Mouse (Mus musculus) forebrain, embryonic 10.5 days (tissue): ENCODE data around the gene Abcg4. TPM values are rescaled to one million over a fixed set of nuclear protein-coding genes. Genes with fewer than 3 reads are reported as not detected.

ENCODE experiments used
- DNase-seq: peaks from one replicate; pipeline ENCODE4 v3.0.0-alpha.2; 2017; ENCODE audit warnings: low spot score; ENCODE audit errors: extremely low spot score
- H3K27ac ChIP-seq: fragments of 300-500 bp; sonication (generic); 2 replicates; pipeline ENCODE4 v1.5.1; 2016; ENCODE audit warnings: mild to moderate bottlenecking
- H3K27me3 ChIP-seq: fragments of 300-500 bp; sonication (generic); 2 replicates; pipeline ENCODE4 v1.6.1; 2016; ENCODE audit warnings: mild to moderate bottlenecking; ENCODE audit not compliant: poor library complexity, severe bottlenecking
- H3K36me3 ChIP-seq: fragments of 300-500 bp; sonication (generic); replicated peaks from 2 replicates; pipeline ENCODE4 v1.6.1; 2016; ENCODE audit warnings: mild to moderate bottlenecking, moderate library complexity
- H3K4me1 ChIP-seq: fragments of 300-500 bp; sonication (generic); 2 replicates; pipeline ENCODE4 v1.6.1; 2016
- H3K4me3 ChIP-seq: fragments of 300-500 bp; sonication (generic); 2 replicates; pipeline ENCODE4 v1.5.1; 2016; ENCODE audit warnings: mild to moderate bottlenecking, moderate library complexity
- H3K9me3 ChIP-seq: fragments of 300-500 bp; sonication (generic); 2 replicates; pipeline ENCODE4 v1.6.1; 2016; ENCODE audit warnings: mild to moderate bottlenecking, moderate library complexity
- WGBS: fragments of 180-500 bp; shearing (Covaris S2); methylation state at CpG from one replicate; pipeline ENCODE4 v1.1.7; 2016; 5-methylcytosine and 5-hydroxymethylcytosine counted together
- polyA plus RNA-seq: library from polyadenylated mRNA; unstranded; fragments of >200 nt; fragmentation: Nextera tagmentation; extraction: Ambion mirVana; gene quantifications from 2 replicates; pipeline ENCODE4 v1.2.1, GENCODE M21; 2016

Abcg4 gene
- polyA plus RNA-seq, 1 experiment from 2014 or later, result 5.3 TPM

DNA sequence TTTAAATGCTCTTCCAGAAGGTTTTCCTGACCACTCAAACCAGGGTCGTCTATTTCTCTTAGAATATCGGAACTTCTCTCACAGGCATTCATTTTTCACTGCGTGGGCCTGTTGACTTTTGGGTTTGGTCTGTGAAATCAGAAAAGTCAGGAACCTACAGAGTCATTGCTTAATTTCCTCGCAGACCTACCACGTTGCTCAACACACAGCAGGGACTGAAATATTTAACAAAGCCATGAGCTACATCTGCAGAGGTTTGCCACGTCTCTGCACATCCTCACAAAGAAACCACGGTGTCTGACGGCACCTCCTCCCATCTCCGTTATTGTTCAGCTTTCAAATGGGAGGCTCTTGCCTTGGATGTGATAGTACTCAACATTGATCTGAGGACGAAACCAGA, 29.4 kb downstream of the Abcg4 start:
- 86% methylated on average over 10 of the region's 10 CpGs for WGBS
- no peak for DNase-seq
- Histone ChIP-seq H3K4me3 (no peak overlapping the region), H3K27me3 (no peaks in the 10 kb centered on the region; the same call in 1 of the 2 replicates), H3K4me1 (peaks cover 26% of the 10 kb centered on the region), H3K27ac (no peak overlapping the region), H3K36me3 (no peaks in the 10 kb centered on the region), H3K9me3 (no peaks in the 10 kb centered on the region)

DNA sequence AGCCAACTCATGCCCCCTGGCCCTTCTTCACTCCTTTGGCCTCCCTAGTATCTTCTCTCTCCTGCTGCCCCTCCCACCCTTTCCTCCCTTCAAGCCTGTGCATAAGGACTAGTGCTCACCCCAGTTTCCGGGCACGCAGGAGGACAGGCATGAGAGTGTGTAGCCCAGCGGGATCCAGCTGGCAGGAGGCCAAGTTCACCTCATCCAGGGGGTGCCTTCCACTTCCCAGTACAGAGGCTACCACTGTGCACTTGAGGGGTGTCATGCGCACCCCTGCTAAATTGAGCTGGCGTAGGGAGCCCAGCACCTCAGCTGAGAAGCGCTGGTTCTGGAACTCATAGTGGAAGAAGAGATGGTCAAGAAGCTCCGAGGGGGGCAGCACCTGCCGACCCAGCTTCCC, 32.2 kb downstream of the Abcg4 start:
- Histone ChIP-seq H3K9me3 (no peaks in the 10 kb centered on the region), H3K27me3 (peaks cover 9% of the 10 kb centered on the region), H3K4me3 (no peak overlapping the region), H3K27ac (peak overlapping the region; percentile 71), H3K36me3 (no peaks in the 10 kb centered on the region), H3K4me1 (peaks cover 42% of the 10 kb centered on the region)
- no peak for DNase-seq
- WGBS, result 85% methylated on average over 8 of the region's 8 CpGs

DNA sequence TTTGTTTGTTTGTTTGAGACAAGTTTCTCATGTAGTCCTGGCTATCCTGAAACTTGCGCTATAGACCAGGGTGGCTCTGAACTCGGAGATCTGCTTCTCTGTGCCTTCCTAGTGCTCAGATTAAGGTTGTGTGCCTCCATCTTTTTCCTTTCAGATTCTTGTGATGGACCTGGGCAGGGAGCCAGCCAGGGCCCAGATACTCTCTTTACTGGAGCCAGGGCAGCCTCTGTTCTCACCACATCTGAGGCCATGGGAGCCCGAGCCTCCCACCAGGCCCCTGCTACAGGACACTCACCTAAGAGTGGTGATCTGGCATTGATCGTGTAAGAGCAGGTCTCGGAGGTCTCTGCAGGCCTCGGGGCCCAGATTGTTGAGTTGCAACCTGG, 33.3 kb downstream of the Abcg4 start:
- Histone ChIP-seq H3K36me3 (no peaks in the 10 kb centered on the region), H3K4me1 (peaks cover 51% of the 10 kb centered on the region), H3K9me3 (no peaks in the 10 kb centered on the region), H3K27me3 (peaks cover 11% of the 10 kb centered on the region), H3K27ac (peak overlapping the region; percentile 71), H3K4me3 (no peak overlapping the region)
- 65% methylated on average over 6 of the region's 6 CpGs for WGBS
- DNase-seq, result no peak

DNA sequence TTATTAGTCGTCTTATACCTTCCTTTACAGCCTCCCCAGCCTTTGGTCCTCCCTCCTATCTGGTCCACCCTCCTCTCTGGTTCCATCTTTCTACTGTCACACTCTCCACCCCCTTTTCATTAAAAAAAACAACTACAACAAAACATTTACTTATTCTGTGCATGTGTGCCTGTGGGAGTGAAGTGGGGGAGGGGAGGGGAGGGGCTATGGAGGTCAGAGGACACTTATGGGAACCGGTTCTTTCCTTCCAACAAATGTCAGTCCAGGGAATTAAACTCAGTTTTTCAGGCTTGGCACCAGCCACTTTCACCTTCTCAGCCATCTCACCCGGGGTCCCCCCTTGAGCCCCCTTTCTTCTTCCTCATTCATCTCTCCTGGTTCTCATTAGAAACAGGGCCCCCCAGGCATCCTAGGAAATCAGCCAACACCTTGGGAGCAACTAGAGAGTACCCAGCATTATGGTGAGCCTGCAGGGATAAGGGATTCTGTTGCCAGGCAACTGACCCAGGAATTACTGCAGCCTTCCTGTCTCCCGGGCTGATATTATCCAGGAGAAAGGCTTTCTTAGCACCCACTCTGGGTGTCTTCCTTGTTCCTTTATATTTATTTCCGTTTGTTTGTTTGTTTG, 33.8 kb downstream of the Abcg4 start:
- Histone ChIP-seq H3K9me3 (no peaks in the 10 kb centered on the region), H3K4me1 (peaks cover 57% of the 10 kb centered on the region), H3K4me3 (peak overlapping the region; percentile 21; the same call in 1 of the 2 replicates), H3K27ac (peak overlapping the region; percentile 71), H3K27me3 (peaks cover 16% of the 10 kb centered on the region), H3K36me3 (no peaks in the 10 kb centered on the region)
- peak; percentile 33 for DNase-seq
- WGBS, result 5% methylated on average over 5 of the region's 5 CpGs

DNA sequence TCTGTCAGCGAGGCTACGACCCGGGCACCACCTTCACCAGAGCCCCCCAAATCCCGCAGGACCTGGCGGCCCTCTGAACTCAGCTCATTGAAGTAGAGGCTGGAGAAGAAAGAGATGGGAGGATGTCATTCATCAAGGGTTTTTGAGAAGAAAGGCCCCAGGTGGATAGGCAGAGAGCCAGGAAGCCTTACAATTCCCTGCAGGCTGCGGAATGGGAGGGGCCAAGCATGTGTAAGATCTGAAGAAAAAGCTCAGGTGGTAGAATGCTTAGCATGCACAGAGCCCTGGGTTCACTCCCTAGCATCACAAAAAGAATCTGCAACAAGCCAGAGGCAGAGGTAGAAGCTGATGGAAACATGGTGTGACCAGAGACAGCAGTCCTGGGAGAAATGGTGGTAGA, 35.0 kb downstream of the Abcg4 start:
- H3K27ac ChIP-seq, result peak overlapping the region; percentile 71
- 79% methylated on average over 6 of the region's 6 CpGs for WGBS
- no peak for DNase-seq
- H3K4me3 ChIP-seq, result no peak overlapping the region; the same call in 1 of the 2 replicates
- H3K4me1 ChIP-seq, result peaks cover 62% of the 10 kb centered on the region
- no peaks in the 10 kb centered on the region for H3K9me3 ChIP-seq
- peaks cover 26% of the 10 kb centered on the region for H3K27me3 ChIP-seq
- no peaks in the 10 kb centered on the region for H3K36me3 ChIP-seq

DNA sequence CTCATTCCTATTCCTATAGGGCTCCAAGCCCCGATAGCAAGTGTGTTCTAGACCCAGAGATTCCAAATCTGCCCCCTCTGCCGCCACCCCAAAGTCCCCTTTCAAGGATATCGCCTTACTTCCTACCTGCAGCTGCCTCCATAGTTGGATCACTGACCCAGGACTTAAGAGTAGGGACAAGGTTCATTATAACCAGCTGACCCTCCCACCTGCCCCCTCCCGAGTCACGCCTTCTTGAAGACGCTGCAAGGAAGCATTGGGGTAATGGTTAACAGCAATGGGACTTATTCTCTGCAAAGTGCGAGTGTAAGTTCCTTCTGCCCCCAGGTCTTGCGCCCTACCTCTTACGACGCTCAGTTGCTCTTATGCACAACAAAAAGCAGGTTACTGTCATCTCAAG, 37.1 kb downstream of the Abcg4 start, which contains the start of gene Pdzd3:
Gene Pdzd3 (minus strand): TSS at position 158 of the 400 bp plus-strand sequence.
- Histone ChIP-seq H3K27ac (no peak within 1 kb of the TSS), H3K9me3 (no peaks in the 10 kb centered on the region), H3K36me3 (no peaks in the 10 kb centered on the region), H3K4me1 (peaks cover 59% of the 10 kb centered on the region), H3K27me3 (peaks cover 26% of the 10 kb centered on the region), H3K4me3 (no peak within 1 kb of the TSS)
- no peak for DNase-seq
- 81% methylated on average over 10 of the region's 10 CpGs for WGBS

DNA sequence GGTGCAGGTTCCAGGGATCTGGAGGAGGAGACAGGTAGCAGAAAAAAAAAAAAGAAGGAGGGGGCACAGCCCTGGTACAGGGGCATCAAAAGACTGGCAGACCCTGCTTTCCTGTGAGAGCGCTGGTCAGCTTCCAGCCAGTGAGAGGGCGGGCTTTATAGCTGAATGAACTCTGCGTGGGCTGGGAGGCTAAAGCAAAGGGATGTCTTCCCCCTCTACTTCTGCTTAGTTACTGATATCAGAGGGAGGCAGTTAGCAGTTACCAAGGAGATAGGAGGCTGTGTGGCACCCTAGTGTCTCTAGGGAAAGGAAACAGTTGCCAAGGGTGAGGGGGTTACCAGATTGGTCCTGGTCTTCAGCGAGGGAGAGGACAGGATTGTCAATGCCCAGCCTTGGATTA, 38.0 kb downstream of the Abcg4 start:
- DNase-seq, result no peak
- Histone ChIP-seq H3K36me3 (no peaks in the 10 kb centered on the region), H3K4me3 (no peak overlapping the region), H3K27me3 (peaks cover 26% of the 10 kb centered on the region), H3K27ac (no peak overlapping the region), H3K4me1 (peaks cover 50% of the 10 kb centered on the region), H3K9me3 (no peaks in the 10 kb centered on the region)
- 56% methylated on average over 4 of the region's 4 CpGs for WGBS

DNA sequence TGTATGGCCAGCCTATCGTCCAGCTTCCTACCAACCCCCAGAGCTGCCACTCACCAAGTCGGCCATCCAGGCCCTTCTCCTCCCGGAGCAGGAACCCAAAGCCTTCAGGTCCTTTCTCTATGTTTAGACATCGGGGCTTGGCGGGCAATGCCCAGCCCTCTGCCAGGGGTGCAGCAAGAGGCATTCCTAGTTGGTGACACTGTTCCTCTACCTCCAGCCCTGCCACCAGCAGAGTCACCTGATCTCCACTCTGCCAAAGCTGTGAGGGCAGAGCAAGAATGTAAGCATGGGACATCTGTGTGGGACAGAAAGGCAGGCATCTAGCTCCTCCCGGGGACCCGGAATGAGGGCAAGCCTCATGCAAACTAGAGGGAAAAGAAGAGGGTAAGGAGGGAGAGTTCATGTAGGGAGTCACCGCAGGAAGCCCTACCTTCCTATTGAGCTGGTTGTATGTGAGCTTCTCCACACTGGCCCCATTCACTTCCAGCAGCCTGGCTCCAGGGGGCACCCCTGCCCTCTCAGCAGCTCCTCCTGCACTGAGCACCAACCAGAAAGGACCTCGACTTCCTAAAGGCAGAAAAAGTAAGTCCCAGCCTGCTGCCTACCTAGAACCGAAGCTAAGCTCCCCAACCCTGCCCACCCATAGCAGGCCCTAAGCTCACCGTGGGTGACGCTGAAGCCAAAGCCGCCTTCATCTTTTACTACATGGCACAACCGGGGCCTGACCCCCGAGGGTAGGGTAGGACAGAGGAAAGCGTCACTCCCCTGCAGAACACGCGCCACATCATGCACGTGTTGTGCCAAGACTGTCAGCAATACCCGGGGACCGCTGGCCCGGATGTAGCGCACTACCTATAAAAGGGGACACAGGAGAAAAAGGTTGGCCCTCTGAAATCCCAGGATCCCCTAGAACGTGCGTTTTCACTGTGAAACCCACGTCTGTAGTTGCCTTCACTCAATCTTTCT, 39.0 kb downstream of the Abcg4 start:
- Histone ChIP-seq H3K4me3 (no peak overlapping the region), H3K9me3 (no peaks in the 10 kb centered on the region), H3K27me3 (peaks cover 26% of the 10 kb centered on the region), H3K27ac (peak overlapping the region; percentile 8; the same call in 1 of the 2 replicates), H3K4me1 (peaks cover 41% of the 10 kb centered on the region), H3K36me3 (no peaks in the 10 kb centered on the region)
- peak; percentile 45 for DNase-seq
- WGBS, result 49% methylated on average over 26 of the region's 26 CpGs

DNA sequence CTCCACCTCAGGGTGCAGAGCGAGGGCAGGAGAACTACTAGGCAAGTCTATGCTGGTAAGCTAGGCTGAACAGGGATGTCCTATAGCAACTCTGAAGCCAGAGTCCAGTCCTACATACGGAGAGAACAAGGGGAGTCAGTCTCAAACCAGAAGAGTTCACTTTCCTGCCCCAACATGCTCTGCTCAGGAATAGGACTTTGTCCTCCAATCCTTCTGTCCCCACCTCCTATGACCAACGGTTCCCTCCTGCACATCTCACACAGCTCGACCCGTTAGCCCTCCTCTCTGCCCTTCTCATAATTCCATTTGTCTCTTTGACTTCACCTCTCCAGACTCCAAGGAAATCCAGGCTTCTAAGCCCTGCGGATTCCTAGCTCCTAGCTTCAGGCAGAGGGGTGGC, 40.5 kb downstream of the Abcg4 start:
- no peaks in the 10 kb centered on the region for H3K36me3 ChIP-seq
- H3K4me3 ChIP-seq, result no peak overlapping the region
- 89% methylated on average over 6 of the region's 6 CpGs for WGBS
- H3K9me3 ChIP-seq, result no peaks in the 10 kb centered on the region
- peaks cover 25% of the 10 kb centered on the region for H3K4me1 ChIP-seq
- no peak for DNase-seq
- H3K27ac ChIP-seq, result no peak overlapping the region
- H3K27me3 ChIP-seq, result peaks cover 21% of the 10 kb centered on the region

DNA sequence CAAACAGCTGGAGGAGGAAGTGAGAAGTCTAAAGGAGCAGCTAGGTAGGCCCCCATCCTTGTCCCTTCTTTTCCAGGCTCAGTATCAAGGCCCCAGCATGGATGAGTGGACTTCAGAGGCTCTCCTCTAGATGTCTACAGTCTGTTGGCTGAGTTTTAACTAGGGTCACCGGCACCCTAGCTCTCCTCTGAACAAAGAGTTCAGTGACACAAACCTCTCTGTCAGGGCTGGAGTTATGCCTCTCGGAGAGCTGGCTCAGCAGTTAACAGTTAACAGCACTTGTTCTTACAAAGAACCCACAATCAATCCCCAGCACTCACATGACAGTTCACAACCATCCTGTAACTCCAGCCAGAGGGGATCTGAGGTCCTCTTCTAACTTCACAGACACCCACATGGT, 44.8 kb downstream of the Abcg4 start:
- WGBS, result 63% methylated on average over 2 of the region's 2 CpGs
- Histone ChIP-seq H3K9me3 (no peaks in the 10 kb centered on the region), H3K27ac (no peak overlapping the region), H3K27me3 (peaks cover under 1% of the 10 kb centered on the region; the same call in 1 of the 2 replicates), H3K4me3 (no peak overlapping the region), H3K36me3 (no peaks in the 10 kb centered on the region), H3K4me1 (peaks cover 10% of the 10 kb centered on the region)
- no peak for DNase-seq

DNA sequence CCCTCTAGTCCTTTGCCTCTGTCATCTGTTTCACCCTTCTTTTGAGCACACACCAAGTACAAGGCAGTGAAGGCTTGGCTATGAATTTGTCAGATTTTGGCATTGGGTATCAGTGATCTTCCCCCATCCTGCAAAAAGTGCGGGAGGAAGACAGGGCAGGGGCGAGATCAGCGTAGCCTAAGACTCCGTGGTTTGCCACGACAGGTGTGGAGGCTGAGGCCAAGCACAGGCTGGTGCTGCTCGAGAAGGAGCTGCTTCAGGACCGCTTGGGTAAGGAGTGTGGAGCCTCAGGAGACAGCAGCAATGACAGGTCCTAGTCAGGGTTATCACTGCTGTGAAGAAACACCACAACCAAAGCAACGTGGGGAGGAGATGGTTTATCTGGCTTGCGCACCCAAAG, 47.0 kb downstream of the Abcg4 start:
- Histone ChIP-seq H3K27ac (no peak overlapping the region), H3K9me3 (no peaks in the 10 kb centered on the region), H3K4me3 (no peak overlapping the region), H3K4me1 (peaks cover 10% of the 10 kb centered on the region), H3K36me3 (no peaks in the 10 kb centered on the region), H3K27me3 (no peaks in the 10 kb centered on the region)
- no peak for DNase-seq
- 83% methylated on average over 9 of the region's 9 CpGs for WGBS

DNA sequence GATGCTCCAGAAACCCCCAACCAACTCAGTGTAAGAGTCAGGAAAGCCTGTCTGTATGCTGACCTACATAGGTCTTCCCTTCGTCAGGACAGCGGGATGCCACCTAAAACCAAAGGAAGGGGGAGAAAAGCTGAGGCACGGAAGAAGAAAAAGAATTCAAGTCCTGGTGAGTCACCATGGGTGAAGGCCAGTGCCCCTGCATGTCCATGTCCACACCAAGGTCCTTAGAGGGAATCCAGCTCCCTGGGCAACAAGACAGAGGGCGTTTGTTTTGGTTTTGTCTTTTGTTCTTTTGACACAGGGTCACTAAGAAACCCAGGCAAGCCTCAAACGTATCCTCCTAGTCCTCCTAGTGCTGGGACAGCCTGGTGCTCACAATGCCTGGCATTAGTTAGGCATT, 47.5 kb downstream of the Abcg4 start:
- H3K4me3 ChIP-seq, result no peak overlapping the region
- no peaks in the 10 kb centered on the region for H3K27me3 ChIP-seq
- WGBS, result 57% methylated on average over 5 of the region's 5 CpGs
- H3K9me3 ChIP-seq, result no peaks in the 10 kb centered on the region
- H3K27ac ChIP-seq, result no peak overlapping the region
- DNase-seq, result no peak
- H3K36me3 ChIP-seq, result no peaks in the 10 kb centered on the region
- H3K4me1 ChIP-seq, result peaks cover 10% of the 10 kb centered on the region

DNA sequence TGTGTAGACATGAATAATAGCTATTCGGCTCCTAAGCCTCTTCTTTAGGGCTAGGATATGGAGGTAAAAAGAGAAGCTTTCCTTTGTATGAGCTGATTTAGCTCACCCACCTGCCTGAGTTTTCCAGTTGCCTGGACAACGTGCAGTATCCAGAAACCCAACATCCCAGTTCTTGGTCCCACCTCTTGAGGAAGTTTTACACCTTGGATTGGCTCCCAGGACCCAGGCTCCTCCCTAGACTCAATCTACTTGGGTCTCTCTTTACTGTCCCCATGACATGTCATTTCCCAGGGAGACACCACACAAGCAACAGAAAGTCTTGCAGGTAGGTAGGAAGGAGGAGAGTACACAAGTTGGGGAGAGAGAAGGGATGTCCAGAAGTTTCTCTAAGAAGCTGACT, 48.0 kb downstream of the Abcg4 start, which contains the start of gene Ccdc153:
Gene Ccdc153 (plus strand): TSS at position 278 of the 400 bp plus-strand sequence.
- Histone ChIP-seq H3K9me3 (no peaks in the 10 kb centered on the region), H3K27ac (no peak within 1 kb of the TSS), H3K27me3 (no peaks in the 10 kb centered on the region), H3K4me3 (no peak within 1 kb of the TSS), H3K4me1 (peaks cover 10% of the 10 kb centered on the region), H3K36me3 (no peaks in the 10 kb centered on the region)
- WGBS, result 64% methylated on average over 2 of the region's 2 CpGs
- DNase-seq, result no peak
